In genomic region chr1:153900381-153900780, GRCm38 (mm10) we compare ENCODE assay signal across 8 mouse cellular contexts. TPM values are rescaled to one million over a fixed set of nuclear protein-coding genes. Genes with fewer than 3 reads are reported as not detected.
DNase-seq lines count a peak whose midpoint lies in the region; ATAC-seq and TF ChIP-seq lines count a peak whose summit lies in the region.

No protein-coding gene starts in this region.

- peak; percentile 47 for ATAC-seq in forebrain, embryonic 11.5 days (replicated peaks; ENCODE audit: low FRiP score)
- peak; percentile 40 for ATAC-seq in kidney, embryonic 15.5 days (replicated peaks; ENCODE audit: low FRiP score)
- peak; percentile 56 for ATAC-seq in midbrain, embryonic 12.5 days (ENCODE audit: low FRiP score, low read depth)

- H3K9ac ChIP-seq in forebrain, embryonic 11.5 days (ENCODE audit: low read length): peak overlapping the region; percentile 67
- peak overlapping the region; percentile 88 for H3K9ac ChIP-seq in kidney, embryonic 15.5 days
- H3K9ac ChIP-seq in midbrain, embryonic 12.5 days (replicated peaks): peak overlapping the region; percentile 93

- H3K36me3 ChIP-seq in forebrain, embryonic 11.5 days (ENCODE audit: control insufficient read depth, insufficient read depth, low read length): peaks cover 12% of the 10 kb centered on the region; the same call in 1 of the 2 replicates
- H3K36me3 ChIP-seq in kidney, embryonic 15.5 days: peaks cover 27% of the 10 kb centered on the region
- peaks cover 28% of the 10 kb centered on the region for H3K36me3 ChIP-seq in midbrain, embryonic 12.5 days

- H3K4me3 ChIP-seq in left cerebral cortex, adult 2 months: peak overlapping the region; percentile 59
- H3K4me3 ChIP-seq in forebrain, embryonic 11.5 days (ENCODE audit: low read depth, low read length): peak overlapping the region; percentile 59
- peak overlapping the region; percentile 88 for H3K4me3 ChIP-seq in kidney, embryonic 15.5 days (replicated peaks)
- peak overlapping the region; percentile 85 for H3K4me3 ChIP-seq in midbrain, embryonic 12.5 days

- no peaks in the 10 kb centered on the region for H3K9me3 ChIP-seq in forebrain, embryonic 11.5 days (ENCODE audit: control insufficient read depth, low read length)
- no peaks in the 10 kb centered on the region for H3K9me3 ChIP-seq in kidney, embryonic 15.5 days (replicated peaks)
- H3K9me3 ChIP-seq in midbrain, embryonic 12.5 days: no peaks in the 10 kb centered on the region

- DNase-seq in left cerebral cortex, adult 2 months (ENCODE audit: extremely low spot score in 1 of 2, low spot score in 2 of 2): peak in 1 of 2 experiments; percentile 47
- DNase-seq in left cerebral cortex, adult 11 months (ENCODE audit: low spot score): no peak
- peak; percentile 11 for DNase-seq in WW6 (ENCODE audit: low read depth, low spot score)
- no peak for DNase-seq in forebrain, embryonic 11.5 days (ENCODE audit: low spot score)
- no peak for DNase-seq in left cerebral cortex, postnatal 4 days
- DNase-seq in left cerebral cortex, postnatal 14 days (ENCODE audit: low spot score in 2 of 2): no peak

- TF ChIP-seq CTCF in left cerebral cortex, adult 2 months (IDR thresholded peaks at IDR 0.05): no peak

- H3K4me1 ChIP-seq in forebrain, embryonic 11.5 days (replicated peaks; ENCODE audit: control insufficient read depth, insufficient read depth, low read length): peaks cover 13% of the 10 kb centered on the region; the same call in 1 of the 2 replicates
- H3K4me1 ChIP-seq in kidney, embryonic 15.5 days: peaks cover 27% of the 10 kb centered on the region
- H3K4me1 ChIP-seq in midbrain, embryonic 12.5 days: peaks cover 32% of the 10 kb centered on the region

- intact Hi-C loops in left cerebral cortex, adult 2 months (cut with DNase I): no loop called here
- intact Hi-C loops in left cerebral cortex, postnatal 4 days (cut with DNase I): loop anchor here (10.0 kb wide), 1 partner anchor 824 kb away; no protein-coding TSS in a partner anchor
- intact Hi-C loops in left cerebral cortex, postnatal 14 days (cut with DNase I): no loop called here

- peak overlapping the region; percentile 66 for H3K4me2 ChIP-seq in forebrain, embryonic 11.5 days (ENCODE audit: low read depth, low read length, severe bottlenecking)
- H3K4me2 ChIP-seq in kidney, embryonic 15.5 days: peak overlapping the region; percentile 62
- H3K4me2 ChIP-seq in midbrain, embryonic 12.5 days (replicated peaks): peak overlapping the region; percentile 91

- H3K27me3 ChIP-seq in forebrain, embryonic 11.5 days (ENCODE audit: control insufficient read depth, insufficient read depth, low read length): no peaks in the 10 kb centered on the region
- no peaks in the 10 kb centered on the region for H3K27me3 ChIP-seq in kidney, embryonic 15.5 days
- H3K27me3 ChIP-seq in midbrain, embryonic 12.5 days: peaks cover 17% of the 10 kb centered on the region

- peak overlapping the region; percentile 88 for H3K27ac ChIP-seq in left cerebral cortex, adult 2 months
- H3K27ac ChIP-seq in forebrain, embryonic 11.5 days (ENCODE audit: low read depth, low read length): peak overlapping the region; percentile 95
- peak overlapping the region; percentile 98 for H3K27ac ChIP-seq in kidney, embryonic 15.5 days
- H3K27ac ChIP-seq in midbrain, embryonic 12.5 days (replicated peaks): peak overlapping the region; percentile 98

- WGBS in forebrain, embryonic 11.5 days: 0% methylated on average over 32 of the region's 36 CpGs
- under 1% methylated on average over 36 of the region's 36 CpGs for WGBS in kidney, embryonic 15.5 days
- WGBS in midbrain, embryonic 12.5 days: 1% methylated on average over 36 of the region's 36 CpGs

RNA-seq across cellular contexts. Expression of gene Teddm2, which starts 0.4 kb away (rescaled TPM):
- total RNA-seq in left cerebral cortex, adult 2 months (2021): 1 to 10 TPM; 3.4 to 3.9 TPM
- polyA plus RNA-seq in forebrain, embryonic 11.5 days (2014; fragmentation: Nextera tagmentation; extraction: Ambion mirVana): 0.40 and 0.45 TPM in 2 replicates
- 0.45 and 0.62 TPM in 2 replicates for polyA plus RNA-seq in kidney, embryonic 15.5 days (2015; fragmentation: Nextera tagmentation; extraction: Ambion mirVana)
- 0.65 and 0.86 TPM in 2 replicates for polyA plus RNA-seq in midbrain, embryonic 12.5 days (2016; fragmentation: Nextera tagmentation; extraction: Ambion mirVana)
- 1 to 10 TPM; 2.1 to 3.5 TPM for total RNA-seq in left cerebral cortex, postnatal 4 days (2021)
- total RNA-seq in left cerebral cortex, postnatal 14 days (2021): 1 to 10 TPM; 3.3 to 3.4 TPM

RNA-seq across cellular contexts. Expression of gene Glul, which starts 0.6 kb away (rescaled TPM):
- total RNA-seq in left cerebral cortex, adult 2 months (2021): 1,000 to 10,000 TPM; 1,896 to 2,040 TPM
- 114 TPM in 2 replicates for polyA plus RNA-seq in forebrain, embryonic 11.5 days (2014; fragmentation: Nextera tagmentation; extraction: Ambion mirVana)
- polyA plus RNA-seq in kidney, embryonic 15.5 days (2015; fragmentation: Nextera tagmentation; extraction: Ambion mirVana): 130 and 142 TPM in 2 replicates
- 110 and 119 TPM in 2 replicates for polyA plus RNA-seq in midbrain, embryonic 12.5 days (2016; fragmentation: Nextera tagmentation; extraction: Ambion mirVana)
- total RNA-seq in left cerebral cortex, postnatal 4 days (2021): 100 to 1,000 TPM; 359 to 362 TPM
- 1,000 to 10,000 TPM; 1,316 to 1,477 TPM for total RNA-seq in left cerebral cortex, postnatal 14 days (2021)

RNA-seq across cellular contexts. Expression of gene Teddm1a, which starts 8.8 kb away (rescaled TPM):
- total RNA-seq in left cerebral cortex, adult 2 months (2021): not detected
- not detected in 2 replicates for polyA plus RNA-seq in forebrain, embryonic 11.5 days (2014; fragmentation: Nextera tagmentation; extraction: Ambion mirVana)
- polyA plus RNA-seq in kidney, embryonic 15.5 days (2015; fragmentation: Nextera tagmentation; extraction: Ambion mirVana): not detected in 2 replicates
- not detected in 2 replicates for polyA plus RNA-seq in midbrain, embryonic 12.5 days (2016; fragmentation: Nextera tagmentation; extraction: Ambion mirVana)
- total RNA-seq in left cerebral cortex, postnatal 4 days (2021): not detected
- total RNA-seq in left cerebral cortex, postnatal 14 days (2021): not detected

RNA-seq across cellular contexts. Expression of gene Teddm1b, which starts 26.2 kb away (rescaled TPM):
- total RNA-seq in left cerebral cortex, adult 2 months (2021): under 1 TPM; 0.14 to 0.18 TPM
- 0.40 and 0.56 TPM in 2 replicates for polyA plus RNA-seq in forebrain, embryonic 11.5 days (2014; fragmentation: Nextera tagmentation; extraction: Ambion mirVana)
- polyA plus RNA-seq in kidney, embryonic 15.5 days (2015; fragmentation: Nextera tagmentation; extraction: Ambion mirVana): 0.37 and 0.47 TPM in 2 replicates
- polyA plus RNA-seq in midbrain, embryonic 12.5 days (2016; fragmentation: Nextera tagmentation; extraction: Ambion mirVana): 1.8 and 2.7 TPM in 2 replicates
- not detected for total RNA-seq in left cerebral cortex, postnatal 4 days (2021)
- not detected for total RNA-seq in left cerebral cortex, postnatal 14 days (2021)

RNA-seq across cellular contexts. Expression of gene Rgsl1, which starts 56.4 kb away (rescaled TPM):
- total RNA-seq in left cerebral cortex, adult 2 months (2021): 1 to 10 TPM; 1.7 to 2.6 TPM
- polyA plus RNA-seq in forebrain, embryonic 11.5 days (2014; fragmentation: Nextera tagmentation; extraction: Ambion mirVana): not detected in 2 replicates
- not detected in 2 replicates for polyA plus RNA-seq in kidney, embryonic 15.5 days (2015; fragmentation: Nextera tagmentation; extraction: Ambion mirVana)
- polyA plus RNA-seq in midbrain, embryonic 12.5 days (2016; fragmentation: Nextera tagmentation; extraction: Ambion mirVana): not detected in 2 replicates
- 1 to 10 TPM; 1.3 to 1.5 TPM for total RNA-seq in left cerebral cortex, postnatal 4 days (2021)
- 1 to 10 TPM in 1 of 2 experiments, under 1 TPM in 1; 0.92 to 1.2 TPM for total RNA-seq in left cerebral cortex, postnatal 14 days (2021)
